Mouse (Mus musculus) bone marrow, adult 2 months (tissue): ENCODE data around the gene Tmem256.

Experiments
- CTCF ChIP-seq: fragments of 200-500 bp; IDR thresholded peaks from 2 replicates; pipeline ENCODE4 v1.5.1; 2011; ENCODE audit warnings: low read length, control low read depth; ENCODE audit not compliant: control insufficient read depth, insufficient read depth
- POLR2A ChIP-seq: fragments of 200-500 bp; IDR thresholded peaks from 2 replicates; pipeline ENCODE4 v1.6.1; 2011; ENCODE audit warnings: low read depth, mild to moderate bottlenecking, control low read depth, low read length, borderline replicate concordance; ENCODE audit not compliant: control insufficient read depth

GRCm38 (mm10) chr11:69803328-69803727 is 35.0 kb upstream of the Tmem256 start:
- TF ChIP-seq CTCF (no peak), POLR2A (no peak)
